Mouse (Mus musculus) heart, embryonic 12.5 days (tissue): ENCODE results near the gene Rcor2. TPM values are rescaled to one million over a fixed set of nuclear protein-coding genes. Genes with fewer than 3 reads are reported as not detected.

Source experiments
- ATAC-seq: fragments of 200-750 bp; cut with Nextera tagmentation; 2 replicates; pipeline ENCODE4 v1.8.0; 2017; ENCODE audit warnings: moderate TSS enrichment, moderate library complexity; ENCODE audit not compliant: insufficient number of reproducible peaks, low FRiP score
- H3K27ac ChIP-seq: fragments of 300-500 bp; sonication (generic); 2 replicates; pipeline ENCODE4 v1.5.1; 2016; ENCODE audit warnings: mild to moderate bottlenecking, moderate library complexity; ENCODE audit not compliant: poor library complexity, severe bottlenecking
- H3K27me3 ChIP-seq: fragments of 300-500 bp; sonication (generic); replicated peaks from 2 replicates; pipeline ENCODE4 v1.6.1; 2016; ENCODE audit warnings: mild to moderate bottlenecking, moderate library complexity
- H3K36me3 ChIP-seq: fragments of 300-500 bp; sonication (generic); 2 replicates; pipeline ENCODE4 v1.6.1; 2016; ENCODE audit warnings: mild to moderate bottlenecking, moderate library complexity
- H3K4me1 ChIP-seq: fragments of 300-500 bp; sonication (generic); replicated peaks from 2 replicates; pipeline ENCODE4 v1.6.1; 2016; ENCODE audit warnings: mild to moderate bottlenecking
- H3K4me2 ChIP-seq: fragments of 300-500 bp; sonication (generic); 2 replicates; pipeline ENCODE4 v1.6.1; 2016; ENCODE audit warnings: mild to moderate bottlenecking, moderate library complexity
- H3K4me3 ChIP-seq: fragments of 300-500 bp; sonication (generic); 2 replicates; pipeline ENCODE4 v1.5.1; 2016; ENCODE audit warnings: mild to moderate bottlenecking
- H3K9ac ChIP-seq: fragments of 300-500 bp; sonication (generic); 2 replicates; pipeline ENCODE4 v1.6.1; 2016; ENCODE audit warnings: mild to moderate bottlenecking, moderate library complexity
- H3K9me3 ChIP-seq: fragments of 300-500 bp; sonication (generic); replicated peaks from 2 replicates; pipeline ENCODE4 v1.6.1; 2016; ENCODE audit warnings: mild to moderate bottlenecking, moderate library complexity
- WGBS: fragments of 180-500 bp; shearing (Covaris S2); methylation state at CpG from one replicate; pipeline ENCODE4 v1.1.7; 2016; 5-methylcytosine and 5-hydroxymethylcytosine counted together
- polyA plus RNA-seq: library from polyadenylated mRNA; unstranded; fragments of >200 nt; fragmentation: Nextera tagmentation; extraction: Ambion mirVana; gene quantifications from 2 replicates; pipeline ENCODE4 v1.2.1, GENCODE M21; 2016

Rcor2 gene
- polyA plus RNA-seq, 1 experiment from 2014 or later = 16.3 TPM

GRCm38 (mm10) chr19:7236742-7237141 is 30.4 kb upstream of the Rcor2 start:
- Histone ChIP-seq H3K36me3 (peaks cover 64% of the 10 kb centered on the region), H3K4me1 (peaks cover 11% of the 10 kb centered on the region), H3K9ac (no peak overlapping the region), H3K9me3 (0 out of 2 replicates have a peak, but pooled peaks cover 7% of the 10 kb centered on the region), H3K4me2 (no peak overlapping the region), H3K27ac (no peak overlapping the region), H3K27me3 (no peaks in the 10 kb centered on the region), H3K4me3 (no peak overlapping the region)
- whole genome bisulfite sequencing = 85% methylated on average over 4 of the region's 4 CpGs
- ATAC-seq = no peak

GRCm38 (mm10) chr19:7239574-7239973 is 27.6 kb upstream of the Rcor2 start:
- 85% methylated on average over 3 of the region's 3 CpGs for WGBS
- no peak for ATAC-seq
- Histone ChIP-seq H3K36me3 (peaks cover 38% of the 10 kb centered on the region), H3K9ac (peak overlapping the region; percentile 92), H3K4me2 (peak overlapping the region; percentile 86), H3K27me3 (no peaks in the 10 kb centered on the region), H3K27ac (no peak overlapping the region), H3K4me1 (peaks cover 11% of the 10 kb centered on the region), H3K9me3 (0 out of 2 replicates have a peak, but pooled peaks cover 7% of the 10 kb centered on the region), H3K4me3 (peak overlapping the region; percentile 88)

- Histone ChIP-seq H3K9ac (peak overlapping the region; percentile 92), H3K4me2 (peak overlapping the region; percentile 86), H3K36me3 (peaks cover 33% of the 10 kb centered on the region), H3K4me1 (peaks cover 11% of the 10 kb centered on the region), H3K27me3 (no peaks in the 10 kb centered on the region), H3K9me3 (0 out of 2 replicates have a peak, but pooled peaks cover 7% of the 10 kb centered on the region), H3K27ac (peak overlapping the region; percentile 89), H3K4me3 (peak overlapping the region; percentile 88)
- ATAC-seq = no peak; the same call in 1 of the 2 replicates
- 3% methylated on average over 13 of the region's 13 CpGs for WGBS
Observed at GRCm38 (mm10) chr19:7240291-7240690, 26.8 kb upstream of the Rcor2 start.

GRCm38 (mm10) chr19:7240782-7241690 is 26.1 kb upstream of the Rcor2 start, which contains the start of gene Naa40:
Gene Naa40, minus strand, starts transcription at chr19:7241183.
- under 1% methylated on average over 79 of the region's 80 CpGs for WGBS
- peak within 1 kb of the TSS; percentile 86 for H3K4me2 ChIP-seq
- peak; percentile 94 for ATAC-seq
- peak within 1 kb of the TSS; percentile 92 for H3K9ac ChIP-seq
- H3K4me1 ChIP-seq = peaks cover 11% of the 10 kb centered on the region
- no peaks in the 10 kb centered on the region for H3K27me3 ChIP-seq
- peaks cover 27% of the 10 kb centered on the region for H3K36me3 ChIP-seq
- H3K9me3 ChIP-seq = 0 out of 2 replicates have a peak, but pooled peaks cover 1% of the 10 kb centered on the region
- peak within 1 kb of the TSS; percentile 88 for H3K4me3 ChIP-seq
- H3K27ac ChIP-seq = peak within 1 kb of the TSS; percentile 89

- Histone ChIP-seq H3K4me1 (0 out of 2 replicates have a peak, but pooled peaks cover 2% of the 10 kb centered on the region), H3K9ac (no peak overlapping the region), H3K4me3 (no peak overlapping the region), H3K27me3 (no peaks in the 10 kb centered on the region), H3K9me3 (no peaks in the 10 kb centered on the region), H3K36me3 (no peaks in the 10 kb centered on the region), H3K4me2 (no peak overlapping the region), H3K27ac (no peak overlapping the region)
- WGBS = 64% methylated on average over 3 of the region's 3 CpGs
- no peak for ATAC-seq
Observed at GRCm38 (mm10) chr19:7246021-7246420, 21.1 kb upstream of the Rcor2 start.

GRCm38 (mm10) chr19:7257881-7258280 is 9.2 kb upstream of the Rcor2 start:
- no peak for ATAC-seq

GRCm38 (mm10) chr19:7261476-7261875 is 5.6 kb upstream of the Rcor2 start:
- no peak for ATAC-seq
- Histone ChIP-seq H3K4me3 (no peak overlapping the region), H3K27me3 (no peaks in the 10 kb centered on the region), H3K9me3 (peaks cover 5% of the 10 kb centered on the region; the same call in 1 of the 2 replicates), H3K4me1 (peaks cover 24% of the 10 kb centered on the region), H3K27ac (no peak overlapping the region), H3K9ac (no peak overlapping the region), H3K4me2 (no peak overlapping the region), H3K36me3 (no peaks in the 10 kb centered on the region)
- 82% methylated on average over 1 of the region's 1 CpGs for WGBS

More at GRCm38 (mm10) chr19:7257881-7258280, 9.2 kb upstream of the Rcor2 start:
- no peak overlapping the region for H3K4me3 ChIP-seq
- peaks cover 5% of the 10 kb centered on the region; the same call in 1 of the 2 replicates for H3K9me3 ChIP-seq
- H3K4me1 ChIP-seq = no peaks in the 10 kb centered on the region
- no peaks in the 10 kb centered on the region for H3K27me3 ChIP-seq
- H3K27ac ChIP-seq = no peak overlapping the region
- H3K4me2 ChIP-seq = no peak overlapping the region
- WGBS = 77% methylated on average over 5 of the region's 5 CpGs
- H3K9ac ChIP-seq = no peak overlapping the region
- H3K36me3 ChIP-seq = no peaks in the 10 kb centered on the region

GRCm38 (mm10) chr19:7261964-7262363 is 5.2 kb upstream of the Rcor2 start:
- ATAC-seq = no peak
- peaks cover 5% of the 10 kb centered on the region; the same call in 1 of the 2 replicates for H3K9me3 ChIP-seq
- peaks cover 29% of the 10 kb centered on the region for H3K4me1 ChIP-seq
- H3K9ac ChIP-seq = no peak overlapping the region
- no peak overlapping the region for H3K4me3 ChIP-seq
- H3K36me3 ChIP-seq = no peaks in the 10 kb centered on the region
- no peaks in the 10 kb centered on the region for H3K27me3 ChIP-seq
- 83% methylated on average over 3 of the region's 3 CpGs for WGBS
- no peak overlapping the region for H3K4me2 ChIP-seq
- no peak overlapping the region for H3K27ac ChIP-seq

GRCm38 (mm10) chr19:7262592-7262991 is 4.5 kb upstream of the Rcor2 start:
- no peaks in the 10 kb centered on the region for H3K36me3 ChIP-seq
- H3K27ac ChIP-seq = no peak overlapping the region
- 78% methylated on average over 1 of the region's 1 CpGs for WGBS
- H3K9ac ChIP-seq = no peak overlapping the region
- H3K4me3 ChIP-seq = no peak overlapping the region
- H3K27me3 ChIP-seq = no peaks in the 10 kb centered on the region
- H3K9me3 ChIP-seq = peaks cover 5% of the 10 kb centered on the region; the same call in 1 of the 2 replicates
- ATAC-seq = no peak
- H3K4me1 ChIP-seq = peaks cover 35% of the 10 kb centered on the region
- no peak overlapping the region for H3K4me2 ChIP-seq

GRCm38 (mm10) chr19:7264088-7264765 is 2.9 kb upstream of the Rcor2 start:
- 12% methylated on average over 9 of the region's 9 CpGs for WGBS
- Histone ChIP-seq H3K27ac (peak overlapping the region; percentile 94), H3K9ac (peak overlapping the region; percentile 51), H3K4me1 (peaks cover 41% of the 10 kb centered on the region), H3K36me3 (no peaks in the 10 kb centered on the region), H3K9me3 (peaks cover 5% of the 10 kb centered on the region; the same call in 1 of the 2 replicates), H3K4me3 (no peak overlapping the region), H3K4me2 (peak overlapping the region; percentile 27), H3K27me3 (no peaks in the 10 kb centered on the region)
- no peak for ATAC-seq
